ENCODE assay signal across 9 mouse cellular contexts in the genomic region with DNA sequence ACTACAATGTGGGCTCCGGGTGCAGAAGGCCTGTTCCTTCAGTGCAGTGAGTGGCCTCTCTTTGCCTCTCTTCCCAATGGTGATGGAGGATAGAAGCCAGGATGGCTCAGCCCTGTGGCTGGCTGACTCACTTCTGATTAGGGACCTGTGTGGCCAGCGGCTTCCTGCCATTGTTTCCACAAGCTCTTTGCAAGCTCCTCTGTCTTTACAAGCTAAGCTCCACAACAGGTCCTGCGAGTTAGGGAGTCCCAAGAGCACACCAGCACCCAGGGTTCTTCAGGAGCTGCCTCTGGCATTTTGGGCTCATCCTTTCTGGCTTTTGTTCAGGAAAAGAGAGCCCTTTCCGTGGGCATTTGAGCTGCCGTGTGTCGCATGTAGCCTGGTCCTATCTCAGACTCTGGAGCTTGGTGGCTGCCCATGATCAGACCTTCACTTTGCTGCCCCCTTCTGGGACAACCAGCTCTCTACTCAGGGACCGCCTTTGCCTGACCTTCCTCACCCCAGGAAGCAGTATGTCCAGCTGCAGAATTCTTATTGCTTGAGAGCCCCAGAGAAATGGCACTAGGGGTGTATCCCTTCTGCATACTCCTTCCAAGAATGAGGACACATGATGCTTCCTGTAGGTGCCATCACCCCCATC.
A peak's percentile ranks its signal among the peaks of the same experiment; 100 is the strongest.
DNase-seq lines count a peak whose midpoint lies in the region; ATAC-seq and TF ChIP-seq lines count a peak whose summit lies in the region.
"Had no signal": no experiment of that assay in that cellular context is flagged by ENCODE, and none has a peak within 500 bp of the region (broad histone marks: within the 10 kb centered on the region; RNA-seq: fewer than 3 reads in every experiment).

No protein-coding gene starts in this region.

- H3K27me3 ChIP-seq in forebrain, postnatal 0 days (ENCODE audit: insufficient read depth, low read length) = no peaks in the 10 kb centered on the region

- no peaks in the 10 kb centered on the region for H3K36me3 ChIP-seq in forebrain, postnatal 0 days (ENCODE audit: insufficient read depth)

- no peak overlapping the region for H3K4me3 ChIP-seq in forebrain, postnatal 0 days (ENCODE audit: low read depth, low read length)

- no peak overlapping the region for H3K27ac ChIP-seq in forebrain, postnatal 0 days (ENCODE audit: low read depth, low read length)
- H3K27ac ChIP-seq: macrophage had no signal

- H3K9ac ChIP-seq in forebrain, postnatal 0 days = no peak overlapping the region

- peak; percentile 65 for DNase-seq in MN1 (ENCODE audit: low spot score)
- DNase-seq in cerebellum, adult 11-12 months = peak; percentile 83
- DNase-seq in forebrain, postnatal 0 days = peak; percentile 50
- peak; percentile 85 to 86 for DNase-seq in heart, postnatal 36 days
- DNase-seq in layer of hippocampus, postnatal 10 days (ENCODE audit: low spot score in 2 of 2) = peak; percentile 65 to 72
- peak; percentile 91 for DNase-seq in lung, postnatal 10 days
- peak; percentile 74 for DNase-seq in ovary, postnatal 36 days (ENCODE audit: low spot score)
- DNase-seq in thymus, postnatal 25 days = peak; percentile 85

- TF ChIP-seq CTCF in forebrain, postnatal 0 days (IDR thresholded peaks at IDR 0.05; ENCODE audit: low read depth) = peak; percentile 53

- 17% methylated on average over 7 of the region's 7 CpGs for WGBS in forebrain, postnatal 0 days

- ATAC-seq in forebrain, postnatal 0 days = no peak

- intact Hi-C loops in heart, postnatal 36 days (cut with DNase I) = loop anchor here (1.0 to 5.0 kb wide), 4 partner anchors 77 to 183 kb away; no protein-coding TSS in a partner anchor

- H3K9me3 ChIP-seq in forebrain, postnatal 0 days (ENCODE audit: low read length) = no peaks in the 10 kb centered on the region

- H3K4me1 ChIP-seq in forebrain, postnatal 0 days (ENCODE audit: insufficient read depth) = peaks cover 30% of the 10 kb centered on the region

- H3K4me2 ChIP-seq in forebrain, postnatal 0 days (ENCODE audit: low read depth) = no peak overlapping the region
